Mouse (Mus musculus) left cerebral cortex, adult 2 months (tissue): ENCODE data around the gene Hoxb1. TPM values are rescaled to one million over a fixed set of nuclear protein-coding genes. Genes with fewer than 3 reads are reported as not detected.

Experiments
- DNase-seq, 2 experiments: peaks; one replicate each; pipeline ENCODE4 v3.0.0; 2021 to 2022; ENCODE audit warnings: low spot score in 2 of 2, mixed read lengths in 1 of 2; ENCODE audit errors: extremely low spot score in 1 of 2
- H3K27ac ChIP-seq: fragments of 200-600 bp; 2 replicates; pipeline ENCODE4 v1.8.1; 2022
- H3K4me3 ChIP-seq: fragments of 200-600 bp; 2 replicates; pipeline ENCODE4 v1.8.1; 2022
- CTCF ChIP-seq: fragments of 200-600 bp; IDR thresholded peaks from 2 replicates; pipeline ENCODE4 v1.8.1; 2022; ENCODE audit warnings: antibody characterized with exemption, mild to moderate bottlenecking, moderate library complexity
- intact Hi-C: fragments of 180-260 bp; cut with DNase I; formaldehyde crosslinking; loops from one replicate; pipeline ENCODE4 v1.15.1; 2025
- microRNA-seq, 2 experiments: library from miRNA; unstranded; fragments of <30 nt; microRNA quantifications; one replicate each; pipeline ENCODE4 v1.2.0; 2021
- total RNA-seq, 2 experiments: library from RNA; stranded (reverse); gene quantifications; 2 replicates each; pipeline ENCODE4 v1.2.3; 2021

The Hoxb1 gene
- total RNA-seq, 2 experiments from 2014 or later, result not detected

DNA sequence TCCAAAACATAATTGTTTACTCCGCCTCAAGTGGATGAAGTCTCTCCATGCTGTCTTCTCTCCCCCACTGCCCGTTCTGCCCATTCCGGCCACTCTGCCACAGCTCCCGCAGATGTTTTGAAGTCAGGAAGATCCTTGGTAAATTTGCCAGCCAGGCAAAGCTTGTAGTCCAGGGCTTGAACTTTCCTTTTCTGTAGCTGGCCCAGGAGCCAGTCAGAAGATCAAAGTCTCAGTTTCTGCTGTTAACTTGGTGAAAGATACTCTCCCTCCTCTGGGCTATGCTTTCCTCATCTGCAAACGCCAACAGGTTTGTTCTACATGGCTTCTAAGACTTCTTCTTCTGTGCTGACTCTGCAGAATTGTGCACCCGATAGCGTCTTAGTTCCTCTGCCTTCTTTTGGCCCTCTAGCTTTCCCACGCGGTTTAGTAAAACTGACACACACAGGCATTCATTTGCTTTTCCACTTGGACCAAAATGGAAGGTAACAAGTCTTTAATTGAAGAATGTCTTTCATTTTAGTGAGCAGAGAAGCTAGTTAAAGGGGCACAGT, 47.5 kb downstream of the Hoxb1 start:
- no peak for TF ChIP-seq CTCF
- Histone ChIP-seq H3K27ac (no peak overlapping the region), H3K4me3 (no peak overlapping the region)
- intact Hi-C loops, result no loop called here
- no peak for DNase-seq

DNA sequence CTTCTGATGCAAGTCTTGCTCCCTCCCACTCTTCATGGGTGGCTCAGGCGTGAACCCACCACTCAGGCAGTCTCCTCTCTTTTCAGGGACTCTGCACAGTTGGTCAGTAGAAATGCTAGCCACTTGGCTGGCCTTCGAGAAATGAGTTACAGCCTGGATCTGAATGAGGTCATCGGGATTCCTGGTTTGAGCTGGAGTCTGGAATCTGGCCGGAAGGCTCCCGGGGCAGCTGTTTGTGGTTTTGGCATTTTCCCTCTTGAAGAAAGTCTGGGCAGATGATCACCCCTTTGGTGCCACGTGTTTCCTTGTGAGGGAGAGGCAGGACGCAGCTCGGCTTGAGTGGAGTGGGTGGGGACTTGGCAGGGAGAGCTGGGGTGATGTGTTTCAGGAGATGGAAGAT, 48.0 kb downstream of the Hoxb1 start:
- intact Hi-C loops, result no loop called here
- DNase-seq, result peak in 1 of 2 experiments; percentile 13
- TF ChIP-seq CTCF, result no peak
- Histone ChIP-seq H3K27ac (no peak overlapping the region), H3K4me3 (no peak overlapping the region)

GRCm38 (mm10) chr11:96414002-96414401, 48.5 kb downstream of the Hoxb1 start:
- TF ChIP-seq CTCF, result no peak
- intact Hi-C loops, result no loop called here
- no peak for DNase-seq
- Histone ChIP-seq H3K4me3 (no peak overlapping the region), H3K27ac (no peak overlapping the region)

Small RNA genes lying within 50 kb of the gene (microRNA-seq; reads per million reads assigned to microRNA genes)
- gene Mir10a, result 7.3 to 14.8 reads per million in 2 experiments

Other genes with a start within 250 kb of the Hoxb1 start
- not detected for gene Ttll6, start 232.0 kb upstream of the Hoxb1 start, total RNA-seq
- not detected for gene Hoxb13, start 171.4 kb upstream of the Hoxb1 start, total RNA-seq
- gene Hoxb9, start 94.3 kb upstream of the Hoxb1 start, total RNA-seq, result not detected
- gene Hoxb8, start 83.8 kb upstream of the Hoxb1 start, total RNA-seq, result not detected
- gene Hoxb7, start 79.1 kb upstream of the Hoxb1 start, total RNA-seq, result not detected
- gene Hoxb6, start 73.3 kb upstream of the Hoxb1 start, total RNA-seq, result not detected
- gene Hoxb5, start 62.4 kb upstream of the Hoxb1 start, total RNA-seq, result not detected
- gene Hoxb4, start 47.5 kb upstream of the Hoxb1 start, total RNA-seq, result not detected
- not detected for gene Hoxb3, start 42.4 kb upstream of the Hoxb1 start, total RNA-seq
- gene Hoxb2, start 15.2 kb upstream of the Hoxb1 start, total RNA-seq, result not detected
- gene Skap1, start 98.8 kb downstream of the Hoxb1 start, total RNA-seq, result 1 to 10 TPM; 1.8 to 2.0 TPM